Mouse (Mus musculus): ENCODE data around the gene Far2. TPM values are rescaled to one million over a fixed set of nuclear protein-coding genes. Genes with fewer than 3 reads are reported as not detected.

Gene Far2
- total RNA-seq (2021) = 1 to 10 TPM; 2.9 to 4.0 TPM
- long read RNA-seq, experiment 1, partial matches to known transcripts = 0 of 3 reads
- long read RNA-seq, experiment 1, other reads (novel, unspliced or antisense) = 1 of 3 reads
- long read RNA-seq, experiment 2, partial matches to known transcripts = 0 of 4 reads
- long read RNA-seq, experiment 2, other reads (novel, unspliced or antisense) = 1 of 4 reads

GRCm38 (mm10) chr6:148046881-148047649 lies at the start of gene Far2:
Gene Far2 (plus strand): TSS chr6:148047259.
- DNase-seq = peak; percentile 65

- no peak for DNase-seq
Measured at GRCm38 (mm10) chr6:148000483-148000882, 46.6 kb upstream of the Far2 start.

- DNase-seq = peak; percentile 9
Measured at GRCm38 (mm10) chr6:148001071-148001470, 46.0 kb upstream of the Far2 start.

GRCm38 (mm10) chr6:148006118-148006837 lies 40.8 kb upstream of the Far2 start:
- no peak for DNase-seq

GRCm38 (mm10) chr6:148040759-148041158 lies 6.3 kb upstream of the Far2 start:
- no peak for DNase-seq

- no peak for DNase-seq
Measured at GRCm38 (mm10) chr6:148047650-148047988, 560 bp downstream of the Far2 start.

GRCm38 (mm10) chr6:148063131-148063530 lies 16.1 kb downstream of the Far2 start:
- peak; percentile 62 for DNase-seq

- DNase-seq = no peak
Measured at GRCm38 (mm10) chr6:148066267-148066666, 19.2 kb downstream of the Far2 start.

- no peak for DNase-seq
Measured at GRCm38 (mm10) chr6:148068786-148069185, 21.7 kb downstream of the Far2 start.

- DNase-seq = no peak
Measured at GRCm38 (mm10) chr6:148073599-148073998, 26.5 kb downstream of the Far2 start.

GRCm38 (mm10) chr6:148074211-148074864 lies 27.3 kb downstream of the Far2 start:
- no peak for DNase-seq

GRCm38 (mm10) chr6:148083864-148084263 lies 36.8 kb downstream of the Far2 start:
- no peak for DNase-seq

GRCm38 (mm10) chr6:148084403-148084802 lies 37.3 kb downstream of the Far2 start:
- DNase-seq = no peak

- DNase-seq = no peak
Measured at GRCm38 (mm10) chr6:148097039-148097438, 50.0 kb downstream of the Far2 start.

GRCm38 (mm10) chr6:148101977-148102376 lies 54.9 kb downstream of the Far2 start:
- no peak for DNase-seq

GRCm38 (mm10) chr6:148102434-148102833 lies 55.4 kb downstream of the Far2 start:
- DNase-seq = no peak

GRCm38 (mm10) chr6:148104212-148104611 lies 57.2 kb downstream of the Far2 start:
- peak; percentile 74 for DNase-seq

- DNase-seq = no peak
Measured at GRCm38 (mm10) chr6:148105722-148106268, 58.7 kb downstream of the Far2 start.

GRCm38 (mm10) chr6:148108741-148109472 lies 61.8 kb downstream of the Far2 start:
- no peak for DNase-seq

- DNase-seq = no peak
Measured at GRCm38 (mm10) chr6:148110996-148111633, 64.1 kb downstream of the Far2 start.

GRCm38 (mm10) chr6:148116371-148116770 lies 69.3 kb downstream of the Far2 start:
- no peak for DNase-seq

All from adrenal gland, postnatal 10 days (tissue).